Mouse (Mus musculus): ENCODE results near the gene Pak6. TPM values are rescaled to one million over a fixed set of nuclear protein-coding genes. Genes with fewer than 3 reads are reported as not detected.

Gene Pak6
- polyA plus RNA-seq, 1 experiment from 2014 or later = 0.53 TPM

DNA sequence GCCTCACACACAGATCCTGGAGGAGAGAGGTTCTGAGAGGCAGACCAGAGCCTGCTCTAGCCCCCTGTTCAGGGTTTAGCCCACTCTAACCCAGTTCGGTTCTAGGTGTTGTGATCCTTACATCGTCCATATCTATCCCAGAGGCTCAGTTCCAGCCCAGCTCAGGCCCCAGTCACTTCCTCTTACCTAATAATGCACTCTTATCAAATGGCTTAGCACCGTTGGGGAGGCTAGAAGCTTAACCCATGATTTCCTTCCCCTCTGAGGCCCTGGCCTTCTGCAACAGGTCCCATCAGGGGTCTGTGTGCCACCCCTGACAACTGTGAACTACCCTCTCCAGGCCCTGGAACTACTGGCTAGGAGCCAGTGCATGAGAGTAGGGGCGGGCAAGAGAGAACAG, 66.1 kb downstream of the Pak6 start:
- DNase-seq (ENCODE audit: low spot score) = no peak

GRCm38 (mm10) chr2:118729816-118730621, 66.9 kb downstream of the Pak6 start:
- no peak for DNase-seq (ENCODE audit: low spot score)

- DNase-seq (ENCODE audit: low spot score) = peak; percentile 75
Measured at GRCm38 (mm10) chr2:118730622-118730915, 67.5 kb downstream of the Pak6 start.

DNA sequence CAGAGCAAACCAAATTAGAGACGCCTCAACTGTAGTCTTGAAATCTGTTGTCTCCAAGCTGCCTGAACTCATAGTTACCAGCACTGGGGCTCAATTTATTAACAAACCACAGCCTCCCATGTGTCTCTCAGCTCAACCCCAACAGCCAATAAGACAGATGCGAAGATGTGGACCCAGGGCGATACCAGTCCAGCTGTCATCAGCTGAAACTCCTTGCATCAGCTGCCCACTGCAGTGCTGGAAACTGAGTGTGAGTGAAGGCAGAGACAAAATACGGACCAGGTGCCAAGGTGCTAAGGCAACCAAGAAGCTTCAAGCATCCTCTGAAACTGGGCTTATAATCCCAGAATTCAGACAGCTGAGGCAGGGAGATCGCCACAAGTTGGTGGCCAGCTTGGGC, 68.9 kb downstream of the Pak6 start:
- no peak for DNase-seq (ENCODE audit: low spot score)

DNA sequence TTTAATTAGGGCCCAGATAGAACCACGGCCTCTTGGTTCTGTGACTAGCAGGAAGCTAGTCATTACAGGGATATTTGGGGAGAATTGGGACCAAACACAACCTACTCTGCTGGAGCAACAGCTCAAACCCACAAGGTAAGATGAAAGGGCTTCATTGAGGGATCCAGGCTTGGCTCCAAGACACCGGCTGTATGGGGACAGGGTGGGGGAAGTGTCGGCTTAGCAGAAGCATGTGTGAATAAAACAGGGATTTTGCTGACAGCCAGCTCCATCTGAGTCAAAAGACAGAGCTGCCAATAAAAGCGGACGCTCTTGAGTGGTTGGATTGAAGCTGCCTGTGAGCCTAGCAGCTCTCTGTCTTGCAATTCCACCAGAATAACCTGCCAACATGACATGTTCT, 70.2 kb downstream of the Pak6 start:
- DNase-seq (ENCODE audit: low spot score) = no peak

- no peak for DNase-seq (ENCODE audit: low spot score)
Measured at GRCm38 (mm10) chr2:118740341-118740740, 77.2 kb downstream of the Pak6 start.

GRCm38 (mm10) chr2:118741183-118741582, 78.1 kb downstream of the Pak6 start:
- DNase-seq (ENCODE audit: low spot score) = no peak

GRCm38 (mm10) chr2:118743261-118743943, 80.3 kb downstream of the Pak6 start:
- peak; percentile 72 for DNase-seq (ENCODE audit: low spot score)

DNA sequence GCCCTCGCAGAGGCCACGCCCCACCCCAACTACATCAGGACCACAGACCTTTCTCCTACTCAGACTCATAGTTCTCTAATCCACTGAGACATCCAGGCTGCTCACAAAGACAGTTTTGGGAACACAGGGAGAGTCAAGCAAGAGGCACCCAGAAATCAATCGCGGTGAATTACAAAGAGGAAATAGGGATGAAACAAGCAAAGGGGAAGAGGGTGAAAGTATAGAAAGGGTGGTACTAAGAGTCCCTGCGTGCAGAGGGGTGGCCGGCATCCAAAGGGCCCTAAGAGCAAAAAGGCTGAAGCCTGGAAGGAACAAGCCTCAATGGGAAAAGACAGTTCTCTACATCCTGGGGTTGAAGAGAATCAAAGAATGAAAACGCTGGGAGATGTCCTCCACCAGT, 81.5 kb downstream of the Pak6 start:
- no peak for DNase-seq (ENCODE audit: low spot score)

GRCm38 (mm10) chr2:118745232-118745884, 82.3 kb downstream of the Pak6 start, which contains the start of gene Inafm2:
TSS of gene Inafm2 (plus strand) at chr2:118745758.
- peak; percentile 94 for DNase-seq (ENCODE audit: low spot score)

- no peak for DNase-seq (ENCODE audit: low spot score)
Measured at GRCm38 (mm10) chr2:118745915-118746901, 83.1 kb downstream of the Pak6 start.

GRCm38 (mm10) chr2:118747301-118747960, 84.3 kb downstream of the Pak6 start:
- DNase-seq (ENCODE audit: low spot score) = peak; percentile 59

Other genes with a start within 250 kb of the Pak6 start
- 372 and 403 TPM in 2 replicates for gene Srp14, start 183.6 kb upstream of the Pak6 start, polyA plus RNA-seq (2015; fragmentation: Nextera tagmentation; extraction: Ambion mirVana)
- 10.0 and 10.6 TPM in 2 replicates for gene Bmf, start 113.6 kb upstream of the Pak6 start, polyA plus RNA-seq (2015; fragmentation: Nextera tagmentation; extraction: Ambion mirVana)
- gene Bub1b, start 65.1 kb upstream of the Pak6 start, polyA plus RNA-seq (2015; fragmentation: Nextera tagmentation; extraction: Ambion mirVana) = 85.5 and 87.8 TPM in 2 replicates
- gene Ankrd63, start 40.7 kb downstream of the Pak6 start, polyA plus RNA-seq (2015; fragmentation: Nextera tagmentation; extraction: Ambion mirVana) = not detected in 2 replicates
- gene Plcb2, start 65.1 kb downstream of the Pak6 start, polyA plus RNA-seq (2015; fragmentation: Nextera tagmentation; extraction: Ambion mirVana) = 10.1 and 11.8 TPM in 2 replicates
- gene Inafm2, start 82.5 kb downstream of the Pak6 start, polyA plus RNA-seq (2015; fragmentation: Nextera tagmentation; extraction: Ambion mirVana) = 22.3 and 26.4 TPM in 2 replicates
- 0.27 and 0.28 TPM in 2 replicates for gene Ccdc9b, start 99.4 kb downstream of the Pak6 start, polyA plus RNA-seq (2015; fragmentation: Nextera tagmentation; extraction: Ambion mirVana)
- gene Phgr1, start 109.5 kb downstream of the Pak6 start, polyA plus RNA-seq (2015; fragmentation: Nextera tagmentation; extraction: Ambion mirVana) = 0.92 and 1.5 TPM in 2 replicates
- gene Disp2, start 116.4 kb downstream of the Pak6 start, polyA plus RNA-seq (2015; fragmentation: Nextera tagmentation; extraction: Ambion mirVana) = 0.07 and 0.09 TPM in 2 replicates
- 96.2 and 103 TPM in 2 replicates for gene Knstrn, start 150.7 kb downstream of the Pak6 start, polyA plus RNA-seq (2015; fragmentation: Nextera tagmentation; extraction: Ambion mirVana)
- 33.7 and 47.5 TPM in 2 replicates for gene Ivd, start 198.7 kb downstream of the Pak6 start, polyA plus RNA-seq (2015; fragmentation: Nextera tagmentation; extraction: Ambion mirVana)
- gene Bahd1, start 237.1 kb downstream of the Pak6 start, polyA plus RNA-seq (2015; fragmentation: Nextera tagmentation; extraction: Ambion mirVana) = 10.5 and 10.9 TPM in 2 replicates